Mouse (Mus musculus) intestine, embryonic 16.5 days (tissue): ENCODE data around the gene Ap1b1. TPM values are rescaled to one million over a fixed set of nuclear protein-coding genes. Genes with fewer than 3 reads are reported as not detected.

Source experiments
- ATAC-seq: fragments of 200-750 bp; cut with Nextera tagmentation; 2 replicates; pipeline ENCODE4 v1.8.0; 2017; ENCODE audit warnings: moderate TSS enrichment, moderate library complexity
- H3K27ac ChIP-seq: fragments of 300-500 bp; sonication (generic); 2 replicates; pipeline ENCODE4 v1.5.1; 2014; ENCODE audit warnings: mild to moderate bottlenecking, low read length
- H3K27me3 ChIP-seq: fragments of 300-500 bp; sonication (generic); replicated peaks from 2 replicates; pipeline ENCODE4 v1.6.1; 2014; ENCODE audit warnings: low read length, control low read depth, mixed read lengths; ENCODE audit not compliant: control insufficient read depth, insufficient read depth
- H3K36me3 ChIP-seq: fragments of 300-500 bp; sonication (generic); 2 replicates; pipeline ENCODE4 v1.6.1; 2014; ENCODE audit warnings: low read length, control low read depth; ENCODE audit not compliant: control insufficient read depth, insufficient read depth
- H3K4me1 ChIP-seq: fragments of 300-500 bp; sonication (generic); 2 replicates; pipeline ENCODE4 v1.6.1; 2014; ENCODE audit warnings: low read length, control low read depth, mixed read lengths; ENCODE audit not compliant: control insufficient read depth, insufficient read depth
- H3K4me2 ChIP-seq: fragments of 300-500 bp; sonication (generic); 2 replicates; pipeline ENCODE4 v1.6.1; 2014; ENCODE audit warnings: low read depth, low read length, control low read depth
- H3K4me3 ChIP-seq: fragments of 300-500 bp; sonication (generic); 2 replicates; pipeline ENCODE4 v1.5.1; 2014; ENCODE audit warnings: mild to moderate bottlenecking, low read length
- H3K9ac ChIP-seq: fragments of 300-500 bp; sonication (generic); 2 replicates; pipeline ENCODE4 v1.6.1; 2014; ENCODE audit warnings: low read depth, low read length
- H3K9me3 ChIP-seq: fragments of 300-500 bp; sonication (generic); 2 replicates; pipeline ENCODE4 v1.6.1; 2016; ENCODE audit warnings: low read length, control low read depth; ENCODE audit not compliant: control insufficient read depth
- WGBS: fragments of 180-500 bp; shearing (Covaris S2); extraction: QIAGEN DNeasy Blood & Tissue Kit; methylation state at CpG from one replicate; pipeline ENCODE4 v1.1.7; 2014; 5-methylcytosine and 5-hydroxymethylcytosine counted together
- polyA plus RNA-seq: library from polyadenylated mRNA; unstranded; fragments of >200 nt; fragmentation: Nextera tagmentation; extraction: Ambion mirVana; gene quantifications from 2 replicates; pipeline ENCODE4 v1.2.1, GENCODE M21; 2015

The Ap1b1 gene
- polyA plus RNA-seq, 1 experiment from 2014 or later: 81.2 TPM

- Histone ChIP-seq H3K4me1 (0 out of 2 replicates have a peak, but pooled peaks cover 3% of the 10 kb centered on the region), H3K27me3 (no peaks in the 10 kb centered on the region), H3K36me3 (no peaks in the 10 kb centered on the region), H3K4me3 (no peak overlapping the region), H3K9me3 (no peaks in the 10 kb centered on the region), H3K4me2 (no peak overlapping the region; the same call in 1 of the 2 replicates), H3K9ac (peak overlapping the region; percentile 50; the same call in 1 of the 2 replicates), H3K27ac (peak overlapping the region; percentile 89)
- WGBS: 23% methylated on average over 3 of the region's 3 CpGs
- ATAC-seq: peak; percentile 86
Observed at GRCm38 (mm10) chr11:4998352-4998751, 11.7 kb downstream of the Ap1b1 start.

DNA sequence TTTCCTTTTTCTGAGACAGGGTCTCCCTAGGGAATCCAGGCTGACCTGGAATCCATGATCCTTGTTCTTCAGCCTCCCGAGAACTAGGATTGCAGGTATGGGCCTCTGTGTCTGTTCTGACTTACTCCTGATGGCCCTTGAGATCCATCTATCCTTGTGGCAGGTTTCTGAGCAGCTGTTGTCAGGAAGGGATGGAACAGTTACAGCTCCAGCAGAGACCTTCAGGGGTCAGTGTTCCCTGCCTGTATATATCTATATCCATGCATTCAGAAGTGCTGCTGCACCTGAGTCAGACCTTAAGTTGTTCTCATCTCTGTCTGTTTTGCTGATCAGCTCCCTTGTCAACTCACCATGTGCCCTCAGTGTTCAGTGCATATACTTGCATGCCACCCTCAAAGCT, 12.1 kb downstream of the Ap1b1 start:
- no peaks in the 10 kb centered on the region for H3K27me3 ChIP-seq
- 0 out of 2 replicates have a peak, but pooled peaks cover 3% of the 10 kb centered on the region for H3K4me1 ChIP-seq
- 65% methylated on average over 1 of the region's 1 CpGs for WGBS
- H3K9ac ChIP-seq: no peak overlapping the region
- no peaks in the 10 kb centered on the region for H3K36me3 ChIP-seq
- H3K27ac ChIP-seq: peak overlapping the region; percentile 89
- H3K4me2 ChIP-seq: no peak overlapping the region
- peak; percentile 66 for ATAC-seq
- H3K4me3 ChIP-seq: no peak overlapping the region
- H3K9me3 ChIP-seq: no peaks in the 10 kb centered on the region

- Histone ChIP-seq H3K4me1 (0 out of 2 replicates have a peak, but pooled peaks cover 3% of the 10 kb centered on the region), H3K4me2 (no peak overlapping the region), H3K9ac (no peak overlapping the region), H3K9me3 (no peaks in the 10 kb centered on the region), H3K4me3 (no peak overlapping the region), H3K27me3 (no peaks in the 10 kb centered on the region), H3K36me3 (no peaks in the 10 kb centered on the region), H3K27ac (no peak overlapping the region)
- WGBS: 76% methylated on average over 1 of the region's 1 CpGs
- no peak for ATAC-seq
Observed at GRCm38 (mm10) chr11:5000241-5000640, 13.6 kb downstream of the Ap1b1 start.

GRCm38 (mm10) chr11:5002826-5003225, 16.2 kb downstream of the Ap1b1 start:
- Histone ChIP-seq H3K4me1 (0 out of 2 replicates have a peak, but pooled peaks cover 7% of the 10 kb centered on the region), H3K4me2 (no peak overlapping the region), H3K27me3 (no peaks in the 10 kb centered on the region), H3K9me3 (no peaks in the 10 kb centered on the region), H3K4me3 (no peak overlapping the region), H3K27ac (no peak overlapping the region), H3K36me3 (no peaks in the 10 kb centered on the region), H3K9ac (no peak overlapping the region)
- 82% methylated on average over 4 of the region's 4 CpGs for WGBS
- ATAC-seq: no peak

GRCm38 (mm10) chr11:5005528-5005927, 18.9 kb downstream of the Ap1b1 start:
- Histone ChIP-seq H3K4me1 (0 out of 2 replicates have a peak, but pooled peaks cover 4% of the 10 kb centered on the region), H3K4me3 (no peak overlapping the region), H3K4me2 (no peak overlapping the region), H3K9ac (no peak overlapping the region), H3K36me3 (no peaks in the 10 kb centered on the region), H3K9me3 (no peaks in the 10 kb centered on the region), H3K27ac (peak overlapping the region; percentile 7; the same call in 1 of the 2 replicates), H3K27me3 (no peaks in the 10 kb centered on the region)
- peak; percentile 69 for ATAC-seq
- 85% methylated on average over 2 of the region's 2 CpGs for WGBS

DNA sequence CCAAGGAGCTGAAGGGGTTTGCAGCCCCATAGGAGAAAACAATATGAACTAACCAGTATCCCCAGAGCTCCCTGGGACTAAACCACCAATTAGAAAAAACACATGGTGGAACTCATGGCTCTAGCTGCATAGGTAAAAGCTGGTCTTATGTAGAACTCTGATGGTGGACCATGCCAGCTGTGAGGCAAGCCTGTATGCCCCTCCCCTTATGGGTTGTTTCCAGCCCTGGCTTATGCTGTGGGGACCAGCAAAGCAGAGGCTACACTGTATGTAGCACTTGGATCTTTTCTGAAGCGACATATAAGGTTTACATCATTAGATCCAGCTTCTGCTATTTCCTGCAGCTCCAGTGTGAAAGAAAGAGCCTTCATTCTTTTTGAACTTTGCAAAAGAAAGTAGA, 20.6 kb downstream of the Ap1b1 start:
- 71% methylated on average over 1 of the region's 1 CpGs for WGBS

DNA sequence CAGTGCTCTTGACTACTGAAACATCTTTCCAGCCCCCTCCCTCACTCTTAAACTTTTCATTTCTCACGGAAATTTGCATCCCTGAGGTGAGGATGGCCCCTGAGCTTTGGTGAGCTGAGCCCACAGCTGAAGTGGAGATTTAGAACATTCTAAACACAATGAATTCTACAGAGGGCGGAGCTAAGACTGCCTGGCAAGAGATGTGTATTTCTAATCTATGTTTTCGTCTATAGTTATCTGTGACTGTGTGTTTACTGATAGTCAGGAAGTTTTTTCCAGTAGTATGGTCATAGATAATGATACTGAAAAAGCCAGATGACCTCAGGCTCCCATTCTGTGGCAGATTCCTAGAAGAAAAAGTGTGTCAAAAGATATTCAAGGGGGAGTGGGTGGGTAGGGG, 22.2 kb downstream of the Ap1b1 start:
- 76% methylated on average over 3 of the region's 3 CpGs for WGBS
- Histone ChIP-seq H3K27me3 (no peaks in the 10 kb centered on the region), H3K27ac (no peak overlapping the region), H3K4me3 (no peak overlapping the region), H3K36me3 (0 out of 2 replicates have a peak, but pooled peaks cover 5% of the 10 kb centered on the region), H3K4me1 (0 out of 2 replicates have a peak, but pooled peaks cover 4% of the 10 kb centered on the region), H3K9ac (no peak overlapping the region), H3K9me3 (no peaks in the 10 kb centered on the region), H3K4me2 (no peak overlapping the region)
- no peak for ATAC-seq

More for the DNA sequence above, 20.6 kb downstream of the Ap1b1 start:
- no peak overlapping the region for H3K27ac ChIP-seq
- 0 out of 2 replicates have a peak, but pooled peaks cover 5% of the 10 kb centered on the region for H3K36me3 ChIP-seq
- no peaks in the 10 kb centered on the region for H3K9me3 ChIP-seq
- H3K4me2 ChIP-seq: no peak overlapping the region
- H3K27me3 ChIP-seq: no peaks in the 10 kb centered on the region
- ATAC-seq: no peak
- H3K4me3 ChIP-seq: no peak overlapping the region
- 0 out of 2 replicates have a peak, but pooled peaks cover 4% of the 10 kb centered on the region for H3K4me1 ChIP-seq
- H3K9ac ChIP-seq: no peak overlapping the region

- Histone ChIP-seq H3K4me1 (0 out of 2 replicates have a peak, but pooled peaks cover 4% of the 10 kb centered on the region), H3K27ac (no peak overlapping the region), H3K9ac (no peak overlapping the region), H3K36me3 (0 out of 2 replicates have a peak, but pooled peaks cover 5% of the 10 kb centered on the region), H3K4me2 (no peak overlapping the region), H3K4me3 (no peak overlapping the region), H3K9me3 (no peaks in the 10 kb centered on the region), H3K27me3 (no peaks in the 10 kb centered on the region)
- 77% methylated on average over 3 of the region's 3 CpGs for WGBS
- 0 out of 2 replicates have a peak, but pooled peaks have one; percentile 39 for ATAC-seq
Observed at GRCm38 (mm10) chr11:5009354-5010074, 22.9 kb downstream of the Ap1b1 start.

DNA sequence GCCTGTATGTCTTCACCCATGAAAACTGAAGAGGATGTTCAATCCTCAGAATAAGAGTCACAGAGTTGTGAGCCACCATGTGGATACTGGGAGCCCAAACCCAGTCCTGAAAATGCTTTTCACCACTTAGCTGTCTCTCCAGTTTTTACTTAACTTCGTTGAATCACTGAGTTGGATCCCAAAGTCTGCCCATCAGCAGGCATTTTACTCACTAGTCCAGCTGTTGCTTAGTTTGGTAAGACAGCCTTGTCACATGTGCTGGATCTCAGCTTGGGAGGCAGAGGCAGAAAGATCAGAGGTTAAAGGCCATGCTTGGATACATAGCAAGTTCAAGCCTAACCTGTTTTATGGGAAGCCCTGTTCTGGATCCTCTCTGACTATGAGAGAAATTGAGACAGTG, 23.6 kb downstream of the Ap1b1 start:
- Histone ChIP-seq H3K4me3 (no peak overlapping the region), H3K36me3 (0 out of 2 replicates have a peak, but pooled peaks cover 5% of the 10 kb centered on the region), H3K4me2 (no peak overlapping the region), H3K9ac (no peak overlapping the region), H3K27me3 (no peaks in the 10 kb centered on the region), H3K9me3 (no peaks in the 10 kb centered on the region), H3K4me1 (0 out of 2 replicates have a peak, but pooled peaks cover 4% of the 10 kb centered on the region), H3K27ac (no peak overlapping the region)
- no peak for ATAC-seq
- WGBS: 89% methylated on average over 1 of the region's 1 CpGs
